Mouse (Mus musculus) layer of hippocampus, adult 8-10 months (tissue): ENCODE results near the gene Btbd2. TPM values are rescaled to one million over a fixed set of nuclear protein-coding genes. Genes with fewer than 3 reads are reported as not detected.
"Not testable (repeated sequence)": the region's sequence is repeated elsewhere in the genome, so short reads cannot be mapped to it uniquely, and the experiment has no call there.

Experiments used
- DNase-seq, 2 experiments: peaks; one replicate each; pipeline ENCODE4 v3.0.0; 2022; ENCODE audit warnings: low spot score in 2 of 2
- microRNA-seq, 2 experiments: library from miRNA; unstranded; fragments of <30 nt; microRNA quantifications; one replicate each; pipeline ENCODE4 v1.2.0; 2022
- total RNA-seq, 4 experiments: library from RNA; stranded (reverse); gene quantifications; 2 replicates each; pipeline ENCODE4 v1.2.4; 2022

Btbd2 gene
- total RNA-seq, 4 experiments from 2014 or later: 92.1 to 103 (median 97.9) TPM

GRCm38 (mm10) chr10:80609269-80609924 lies 47.5 kb downstream of the Btbd2 start:
- DNase-seq: no peak

- DNase-seq: no peak
These were observed 48.4 kb downstream of the Btbd2 start for GRCm38 (mm10) chr10:80608435-80608834.

GRCm38 (mm10) chr10:80606737-80607350 lies 50.0 kb downstream of the Btbd2 start:
- no peak for DNase-seq

GRCm38 (mm10) chr10:80606306-80606705 lies 50.6 kb downstream of the Btbd2 start:
- no peak for DNase-seq

GRCm38 (mm10) chr10:80605721-80606120 lies 51.1 kb downstream of the Btbd2 start, which contains the start of gene Gm49322:
Gm49322 (plus strand) TSS chr10:80606021.
- not testable (repeated sequence) for DNase-seq

- no peak for DNase-seq
These were observed 51.9 kb downstream of the Btbd2 start for GRCm38 (mm10) chr10:80604988-80605387.

GRCm38 (mm10) chr10:80604001-80604509 lies 52.8 kb downstream of the Btbd2 start:
- peak in 1 of 2 experiments; percentile 71 for DNase-seq

- no peak for DNase-seq
These were observed 53.5 kb downstream of the Btbd2 start for GRCm38 (mm10) chr10:80603364-80603763.

GRCm38 (mm10) chr10:80602698-80603325 lies 54.1 kb downstream of the Btbd2 start, which contains the start of the genes Scamp4 and Adat3:
Scamp4 (plus strand) TSS chr10:80602872.
Adat3 (plus strand) TSS chr10:80602880.
- DNase-seq: peak; percentile 93 to 96

GRCm38 (mm10) chr10:80596318-80596717 lies 60.6 kb downstream of the Btbd2 start:
- DNase-seq: no peak

Small RNA genes lying within 50 kb of the gene (microRNA-seq; reads per million reads assigned to microRNA genes)
- 4.1 to 5.1 reads per million in 2 experiments for gene Mir6912

Other genes with a start within 250 kb of the Btbd2 start
- 10 to 100 TPM; 29.5 to 33.9 (median 32.2) TPM for gene Tcf3, start 223.4 kb downstream of the Btbd2 start, total RNA-seq
- gene Onecut3, start 162.2 kb downstream of the Btbd2 start, total RNA-seq: under 1 TPM in 1 of 4 experiments, not detected in 3; 0.06 TPM
- 1 to 10 TPM in 1 of 4 experiments, under 1 TPM in 3; 0.11 to 1.2 (median 0.17) TPM for gene Atp8b3, start 117.9 kb downstream of the Btbd2 start, total RNA-seq
- gene Rexo1, start 95.5 kb downstream of the Btbd2 start, total RNA-seq: 10 to 100 TPM; 45.3 to 53.2 (median 49.5) TPM
- gene Klf16, start 79.8 kb downstream of the Btbd2 start, total RNA-seq: 10 to 100 TPM; 47.5 to 51.9 (median 49.3) TPM
- gene Abhd17a, start 66.7 kb downstream of the Btbd2 start, total RNA-seq: 100 to 1,000 TPM; 144 to 155 (median 147) TPM
- gene Scamp4, start 54.2 kb downstream of the Btbd2 start, total RNA-seq: 10 to 100 TPM; 39.3 to 58.6 (median 42.8) TPM
- 1 to 10 TPM; 2.0 to 5.0 (median 3.0) TPM for gene Adat3, start 54.2 kb downstream of the Btbd2 start, total RNA-seq
- gene Gm49322, start 51.0 kb downstream of the Btbd2 start, total RNA-seq: 1 to 10 TPM; 3.0 to 5.4 (median 3.7) TPM
- gene Csnk1g2, start 34.2 kb downstream of the Btbd2 start, total RNA-seq: 100 to 1,000 TPM; 190 to 230 (median 201) TPM
- 10 to 100 TPM; 41.9 to 50.0 (median 45.1) TPM for gene Mknk2, start 21.0 kb upstream of the Btbd2 start, total RNA-seq
- 10 to 100 TPM; 13.8 to 18.0 (median 15.0) TPM for gene Mob3a, start 44.9 kb upstream of the Btbd2 start, total RNA-seq
- gene Izumo4, start 45.1 kb upstream of the Btbd2 start, total RNA-seq: 10 to 100 TPM; 56.6 to 73.2 (median 69.8) TPM
- gene Ap3d1, start 85.2 kb upstream of the Btbd2 start, total RNA-seq: 100 to 1,000 TPM; 136 to 163 (median 147) TPM
- 10 to 100 TPM; 43.7 to 56.4 (median 51.3) TPM for gene Dot1l, start 98.1 kb upstream of the Btbd2 start, total RNA-seq
- gene Sf3a2, start 141.1 kb upstream of the Btbd2 start, total RNA-seq: 10 to 100 TPM; 43.3 to 60.0 (median 50.2) TPM
- gene Plekhj1, start 141.6 kb upstream of the Btbd2 start, total RNA-seq: 10 to 100 TPM; 61.4 to 75.8 (median 70.7) TPM
- gene Amh, start 148.2 kb upstream of the Btbd2 start, total RNA-seq: 1 to 10 TPM; 2.4 to 4.0 (median 3.0) TPM
- 1 to 10 TPM in 3 of 4 experiments, under 1 TPM in 1; 0.91 to 4.7 (median 2.7) TPM for gene Jsrp1, start 156.4 kb upstream of the Btbd2 start, total RNA-seq
- 100 to 1,000 TPM; 475 to 520 (median 506) TPM for gene Oaz1, start 169.6 kb upstream of the Btbd2 start, total RNA-seq
- gene Lingo3, start 187.0 kb upstream of the Btbd2 start, total RNA-seq: 10 to 100 TPM; 33.4 to 44.0 (median 40.3) TPM
- gene Lsm7, start 198.1 kb upstream of the Btbd2 start, total RNA-seq: 10 to 100 TPM; 42.1 to 61.3 (median 57.5) TPM
- 10 to 100 TPM; 53.9 to 68.2 (median 59.3) TPM for gene Sppl2b, start 198.2 kb upstream of the Btbd2 start, total RNA-seq
- gene Tmprss9, start 214.8 kb upstream of the Btbd2 start, total RNA-seq: under 1 TPM; 0.35 to 0.66 (median 0.46) TPM
- 100 to 1,000 TPM; 112 to 139 (median 124) TPM for gene Timm13, start 243.9 kb upstream of the Btbd2 start, total RNA-seq